Mouse (Mus musculus): ENCODE data around the gene Arl5c. TPM values are rescaled to one million over a fixed set of nuclear protein-coding genes. Genes with fewer than 3 reads are reported as not detected.

Gene Arl5c
- polyA plus RNA-seq, 1 experiment, result 2.8 TPM

GRCm38 (mm10) chr11:98001351-98001824 is 5.4 kb upstream of the Arl5c start:
- H3K36me3 ChIP-seq (ENCODE audit: control insufficient read depth, insufficient read depth, low read length, poor library complexity, severe bottlenecking), result no peaks in the 10 kb centered on the region
- no peak overlapping the region for H3K9ac ChIP-seq (ENCODE audit: low read depth, poor library complexity, severe bottlenecking)
- H3K27me3 ChIP-seq (ENCODE audit: control insufficient read depth, insufficient read depth, low read length, poor library complexity, severe bottlenecking), result no peaks in the 10 kb centered on the region
- no peak overlapping the region for H3K27ac ChIP-seq (ENCODE audit: insufficient read depth, low read length)
- H3K4me1 ChIP-seq (ENCODE audit: control insufficient read depth, insufficient read depth, low read length), result peaks cover 3% of the 10 kb centered on the region
- TF ChIP-seq EP300 (IDR thresholded peaks at IDR 0.05; ENCODE audit: insufficient read depth, low read depth, low read length), result no peak
- no peak for TF ChIP-seq CTCF (IDR thresholded peaks at IDR 0.05; ENCODE audit: low read depth, low read length)
- no peak for TF ChIP-seq POLR2A (IDR thresholded peaks at IDR 0.05; ENCODE audit: insufficient read depth, low read length)
- H3K9me3 ChIP-seq (replicated peaks; ENCODE audit: control insufficient read depth, insufficient read depth, low read length, poor library complexity, severe bottlenecking), result no peaks in the 10 kb centered on the region
- no peak overlapping the region for H3K4me3 ChIP-seq (ENCODE audit: low read depth, low read length)

DNA sequence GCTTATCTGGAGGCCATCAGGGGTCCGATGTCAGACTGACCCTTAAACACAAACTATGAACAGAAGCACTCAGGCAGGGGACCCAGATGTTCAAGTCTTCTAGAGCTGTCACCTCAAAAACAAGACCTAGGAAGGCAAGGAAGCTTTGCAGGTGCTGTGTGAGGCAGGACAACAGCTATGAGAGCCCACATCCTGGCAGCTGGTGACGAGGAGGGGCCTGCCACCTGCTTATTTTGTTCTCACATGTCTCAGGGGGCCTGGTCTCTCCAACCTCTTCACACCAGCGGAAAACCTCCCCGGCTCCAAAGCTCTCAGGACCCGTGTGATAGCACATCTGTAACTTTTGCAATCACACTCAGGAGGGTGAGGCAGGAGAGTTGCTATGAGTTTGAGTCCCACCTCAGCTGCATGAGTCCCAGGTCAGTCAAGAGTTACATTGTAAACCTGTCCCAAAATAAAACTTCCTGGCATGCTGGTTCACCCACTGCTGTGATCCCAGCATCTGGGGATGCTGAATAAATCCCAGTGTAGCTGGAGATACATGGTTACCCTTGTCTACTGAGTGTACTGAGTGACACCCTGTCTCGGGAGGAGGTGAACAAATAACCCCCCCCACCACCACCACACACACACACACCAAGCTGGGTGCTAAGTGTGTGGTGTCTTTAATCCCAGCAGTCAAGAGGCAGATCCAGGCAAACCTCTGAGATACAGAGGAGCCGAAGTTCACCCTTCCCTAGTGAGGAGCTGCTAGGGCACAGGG is 4.6 kb upstream of the Arl5c start:
- Histone ChIP-seq H3K9me3 (replicated peaks; ENCODE audit: control insufficient read depth, insufficient read depth, low read length, poor library complexity, severe bottlenecking) (no peaks in the 10 kb centered on the region), H3K36me3 (ENCODE audit: control insufficient read depth, insufficient read depth, low read length, poor library complexity, severe bottlenecking) (no peaks in the 10 kb centered on the region), H3K4me3 (ENCODE audit: low read depth, low read length) (no peak overlapping the region), H3K27me3 (ENCODE audit: control insufficient read depth, insufficient read depth, low read length, poor library complexity, severe bottlenecking) (no peaks in the 10 kb centered on the region), H3K27ac (ENCODE audit: insufficient read depth, low read length) (no peak overlapping the region), H3K4me1 (ENCODE audit: control insufficient read depth, insufficient read depth, low read length) (peaks cover 3% of the 10 kb centered on the region), H3K9ac (ENCODE audit: low read depth, poor library complexity, severe bottlenecking) (no peak overlapping the region)
- TF ChIP-seq POLR2A (IDR thresholded peaks at IDR 0.05; ENCODE audit: insufficient read depth, low read length) (no peak), CTCF (IDR thresholded peaks at IDR 0.05; ENCODE audit: low read depth, low read length) (no peak), EP300 (IDR thresholded peaks at IDR 0.05; ENCODE audit: insufficient read depth, low read depth, low read length) (no peak)

- Histone ChIP-seq H3K9ac (ENCODE audit: low read depth, poor library complexity, severe bottlenecking) (no peak overlapping the region), H3K27me3 (ENCODE audit: control insufficient read depth, insufficient read depth, low read length, poor library complexity, severe bottlenecking) (no peaks in the 10 kb centered on the region), H3K4me1 (ENCODE audit: control insufficient read depth, insufficient read depth, low read length) (peaks cover 3% of the 10 kb centered on the region), H3K27ac (ENCODE audit: insufficient read depth, low read length) (no peak overlapping the region), H3K9me3 (replicated peaks; ENCODE audit: control insufficient read depth, insufficient read depth, low read length, poor library complexity, severe bottlenecking) (no peaks in the 10 kb centered on the region), H3K4me3 (ENCODE audit: low read depth, low read length) (no peak overlapping the region), H3K36me3 (ENCODE audit: control insufficient read depth, insufficient read depth, low read length, poor library complexity, severe bottlenecking) (no peaks in the 10 kb centered on the region)
- TF ChIP-seq CTCF (IDR thresholded peaks at IDR 0.05; ENCODE audit: low read depth, low read length) (no peak), EP300 (IDR thresholded peaks at IDR 0.05; ENCODE audit: insufficient read depth, low read depth, low read length) (no peak), POLR2A (IDR thresholded peaks at IDR 0.05; ENCODE audit: insufficient read depth, low read length) (no peak)
These were observed 3.8 kb upstream of the Arl5c start for GRCm38 (mm10) chr11:97999748-98000147.

GRCm38 (mm10) chr11:97998898-97999608 is 3.1 kb upstream of the Arl5c start:
- no peak overlapping the region for H3K4me3 ChIP-seq (ENCODE audit: low read depth, low read length)
- H3K27me3 ChIP-seq (ENCODE audit: control insufficient read depth, insufficient read depth, low read length, poor library complexity, severe bottlenecking), result no peaks in the 10 kb centered on the region
- no peak overlapping the region for H3K27ac ChIP-seq (ENCODE audit: insufficient read depth, low read length)
- no peak for TF ChIP-seq POLR2A (IDR thresholded peaks at IDR 0.05; ENCODE audit: insufficient read depth, low read length)
- no peak for TF ChIP-seq EP300 (IDR thresholded peaks at IDR 0.05; ENCODE audit: insufficient read depth, low read depth, low read length)
- TF ChIP-seq CTCF (IDR thresholded peaks at IDR 0.05; ENCODE audit: low read depth, low read length), result no peak
- H3K36me3 ChIP-seq (ENCODE audit: control insufficient read depth, insufficient read depth, low read length, poor library complexity, severe bottlenecking), result no peaks in the 10 kb centered on the region
- H3K4me1 ChIP-seq (ENCODE audit: control insufficient read depth, insufficient read depth, low read length), result peaks cover 2% of the 10 kb centered on the region
- no peak overlapping the region for H3K9ac ChIP-seq (ENCODE audit: low read depth, poor library complexity, severe bottlenecking)
- H3K9me3 ChIP-seq (replicated peaks; ENCODE audit: control insufficient read depth, insufficient read depth, low read length, poor library complexity, severe bottlenecking), result no peaks in the 10 kb centered on the region

GRCm38 (mm10) chr11:97998074-97998793 is 2.3 kb upstream of the Arl5c start:
- TF ChIP-seq CTCF (IDR thresholded peaks at IDR 0.05; ENCODE audit: low read depth, low read length) (no peak), POLR2A (IDR thresholded peaks at IDR 0.05; ENCODE audit: insufficient read depth, low read length) (no peak), EP300 (IDR thresholded peaks at IDR 0.05; ENCODE audit: insufficient read depth, low read depth, low read length) (no peak)
- Histone ChIP-seq H3K9me3 (replicated peaks; ENCODE audit: control insufficient read depth, insufficient read depth, low read length, poor library complexity, severe bottlenecking) (no peaks in the 10 kb centered on the region), H3K27ac (ENCODE audit: insufficient read depth, low read length) (no peak overlapping the region), H3K36me3 (ENCODE audit: control insufficient read depth, insufficient read depth, low read length, poor library complexity, severe bottlenecking) (no peaks in the 10 kb centered on the region), H3K4me1 (ENCODE audit: control insufficient read depth, insufficient read depth, low read length) (peaks cover 2% of the 10 kb centered on the region), H3K9ac (ENCODE audit: low read depth, poor library complexity, severe bottlenecking) (no peak overlapping the region), H3K27me3 (ENCODE audit: control insufficient read depth, insufficient read depth, low read length, poor library complexity, severe bottlenecking) (no peaks in the 10 kb centered on the region), H3K4me3 (ENCODE audit: low read depth, low read length) (no peak overlapping the region)

Data from ES-Bruce4 (cell line).